Mouse (Mus musculus) heart, postnatal 0 days (tissue): Measurements from ENCODE around the gene Pnliprp2.

Experiments
- CTCF ChIP-seq: IDR thresholded peaks from 2 replicates; pipeline ENCODE4 v1.5.1; 2016; ENCODE audit warnings: antibody characterized with exemption, control low read depth, low read depth
- EP300 ChIP-seq: IDR thresholded peaks from 2 replicates; pipeline ENCODE4 v1.6.1; 2016; ENCODE audit warnings: antibody characterized with exemption, low read depth

DNA sequence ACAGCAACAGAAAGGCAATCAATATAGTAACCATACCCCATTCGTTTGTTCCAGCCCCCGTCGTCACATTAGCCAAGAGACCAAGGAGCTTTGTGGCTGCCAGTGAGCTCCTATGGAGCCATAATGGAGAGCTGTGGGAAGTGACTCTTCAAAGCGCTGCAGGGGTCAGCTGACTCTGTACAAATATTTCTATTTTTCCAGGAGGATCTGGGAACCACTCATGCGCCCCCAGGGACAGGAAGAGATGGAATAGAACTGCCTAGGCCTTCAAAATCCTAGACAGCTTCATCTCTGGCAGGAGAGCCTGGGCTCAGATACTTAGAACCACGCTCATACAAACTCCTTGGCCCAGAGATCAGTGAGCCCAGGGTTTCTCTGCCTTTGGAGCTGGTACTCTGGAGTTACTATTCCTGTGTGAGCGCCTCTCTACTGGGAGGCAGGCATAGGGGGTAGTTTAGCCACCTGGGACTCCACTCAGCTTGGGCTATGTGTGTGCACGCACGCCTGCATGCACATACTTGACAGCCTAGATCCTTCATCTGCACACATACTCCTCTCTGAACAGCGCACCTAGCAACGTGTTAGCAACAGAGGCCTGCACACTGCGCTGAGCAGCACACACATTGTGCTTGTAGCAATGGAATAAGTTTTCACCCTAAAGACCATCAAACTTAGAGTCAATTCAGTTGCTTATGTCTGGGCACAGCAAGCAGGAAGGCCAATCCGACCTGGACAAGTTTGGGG, 55.8 kb downstream of the Pnliprp2 start:
- TF ChIP-seq CTCF (no peak), EP300 (no peak)
